Mouse (Mus musculus): Measurements from ENCODE around the gene Sh3bp1.

GRCm38 (mm10) chr15:78875537-78875936 lies 24.0 kb upstream of the Sh3bp1 start:
- TF ChIP-seq CTCF (IDR thresholded peaks at IDR 0.05; ENCODE audit: borderline replicate concordance, insufficient read depth, low read depth, low read length) (no peak), POLR2A (IDR thresholded peaks at IDR 0.05; ENCODE audit: borderline replicate concordance, insufficient read depth, low read length) (no peak)

All from cerebellum, adult 2 months (tissue).